Mouse (Mus musculus) monocyte, adult 5-6 weeks (primary cell): ENCODE measurements around the gene Lyz1. TPM values are rescaled to one million over a fixed set of nuclear protein-coding genes. Genes with fewer than 3 reads are reported as not detected.
"Not testable (repeated sequence)": the region's sequence is repeated elsewhere in the genome, so short reads cannot be mapped to it uniquely, and the experiment has no call there.

Experiments
- ATAC-seq: fragments of 153-309, 156-312 bp; replicated peaks from 2 replicates; pipeline ENCODE4 v1.8.0; 2017; ENCODE audit warnings: mild to moderate bottlenecking; ENCODE audit not compliant: low TSS enrichment, insufficient number of reproducible peaks, severe bottlenecking, poor library complexity, low FRiP score
- total RNA-seq: library from RNA; stranded (forward); fragments of 200-1000, 200-491, 200-594 nt; gene quantifications from 3 replicates; pipeline ENCODE4 v1.2.3, GENCODE M21; 2017

The Lyz1 gene
- total RNA-seq, result 19.1 to 44.2 TPM (median 37.4 TPM) in 3 replicates

GRCm38 (mm10) chr10:117292671-117293070 lies at the start of gene Lyz1:
Lyz1 (minus strand) TSS chr10:117292868.
- 0 out of 2 replicates have a peak, but pooled peaks have one; percentile 54 for ATAC-seq

DNA sequence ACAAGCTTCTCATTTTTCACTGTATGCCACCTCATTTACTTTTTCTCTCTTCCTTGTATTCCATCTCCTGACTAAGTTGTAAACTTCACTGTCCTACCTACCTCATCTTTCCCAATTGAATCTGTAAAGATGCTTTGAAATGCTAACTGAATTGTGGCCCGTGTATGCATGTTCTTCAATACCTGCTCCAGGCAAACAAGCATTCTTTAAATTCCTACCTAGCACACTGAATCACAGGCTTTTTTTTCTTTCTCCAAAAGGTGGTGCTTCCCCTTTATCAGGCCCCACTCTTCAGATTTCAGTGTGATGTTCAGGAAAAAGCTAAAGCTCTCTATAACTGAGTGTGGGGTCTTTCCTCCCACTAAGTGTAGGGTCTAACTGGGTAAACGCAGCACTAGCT lies 49.7 kb upstream of the Lyz1 start:
- ATAC-seq, result no peak

GRCm38 (mm10) chr10:117341029-117341428 lies 48.4 kb upstream of the Lyz1 start:
- no peak for ATAC-seq

GRCm38 (mm10) chr10:117339241-117339640 lies 46.6 kb upstream of the Lyz1 start:
- ATAC-seq, result no peak

DNA sequence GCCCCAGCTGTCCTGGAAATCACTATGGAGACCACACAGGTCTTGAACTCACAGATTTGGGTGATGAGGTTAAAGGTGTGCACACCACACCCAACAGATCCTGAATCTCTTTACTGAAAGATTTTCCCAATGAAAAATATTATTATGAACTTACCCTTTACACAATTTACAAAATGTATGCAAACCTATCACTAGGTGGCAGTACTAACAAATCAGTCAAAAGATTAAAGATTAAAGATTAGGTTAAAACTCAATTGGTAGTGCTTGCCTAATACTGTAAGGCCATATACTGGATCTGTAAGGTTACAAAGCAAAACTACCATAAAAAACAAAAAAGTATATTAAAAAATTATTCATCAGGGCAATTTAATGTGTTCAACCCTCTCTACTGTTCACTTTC lies 45.3 kb upstream of the Lyz1 start:
- no peak for ATAC-seq

- ATAC-seq, result no peak
Measured at GRCm38 (mm10) chr10:117335649-117336048, 43.0 kb upstream of the Lyz1 start.

GRCm38 (mm10) chr10:117330521-117330920 lies 37.9 kb upstream of the Lyz1 start:
- ATAC-seq, result peak; percentile 87

DNA sequence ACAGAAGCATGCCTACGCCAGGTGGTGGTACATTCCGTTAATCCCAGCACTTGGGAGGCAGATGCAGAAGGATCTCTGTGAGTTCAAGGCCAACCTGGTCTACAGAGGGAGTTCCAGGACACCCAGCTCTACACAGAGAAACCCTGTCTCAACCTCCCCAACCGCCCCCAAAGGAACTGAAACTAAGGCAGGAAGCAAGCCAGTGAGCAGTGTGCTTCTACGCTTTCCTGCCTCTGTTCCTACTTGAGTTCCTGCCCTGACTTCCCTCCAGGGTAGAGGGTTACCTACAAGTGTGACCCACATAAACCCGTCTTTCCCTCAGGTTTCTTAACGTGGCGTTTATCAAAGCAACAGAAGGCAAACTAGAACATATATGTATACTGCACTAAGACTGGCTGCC lies 31.1 kb upstream of the Lyz1 start:
- ATAC-seq, result peak; percentile 80

DNA sequence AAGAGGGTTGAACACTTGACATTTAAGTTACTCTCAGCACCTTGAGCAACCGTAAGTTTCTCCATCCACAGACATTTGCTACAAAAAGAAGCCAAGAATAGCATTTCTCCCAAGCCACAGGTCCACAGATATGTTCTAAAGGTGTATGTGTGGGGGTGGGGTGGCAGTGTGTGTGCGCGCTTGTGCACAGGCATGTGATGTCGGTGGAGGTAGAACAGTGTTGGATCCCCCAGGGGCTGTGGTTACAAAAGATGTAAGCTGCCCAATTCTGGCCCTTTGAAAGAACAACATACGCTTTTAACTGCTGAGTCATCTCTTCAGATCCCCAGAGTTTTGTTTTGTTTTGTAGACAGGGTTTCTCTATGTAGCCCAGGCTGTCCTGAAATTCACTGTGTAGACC lies 30.0 kb upstream of the Lyz1 start:
- no peak for ATAC-seq

- ATAC-seq, result no peak
Measured at GRCm38 (mm10) chr10:117320571-117320981, 27.9 kb upstream of the Lyz1 start.

DNA sequence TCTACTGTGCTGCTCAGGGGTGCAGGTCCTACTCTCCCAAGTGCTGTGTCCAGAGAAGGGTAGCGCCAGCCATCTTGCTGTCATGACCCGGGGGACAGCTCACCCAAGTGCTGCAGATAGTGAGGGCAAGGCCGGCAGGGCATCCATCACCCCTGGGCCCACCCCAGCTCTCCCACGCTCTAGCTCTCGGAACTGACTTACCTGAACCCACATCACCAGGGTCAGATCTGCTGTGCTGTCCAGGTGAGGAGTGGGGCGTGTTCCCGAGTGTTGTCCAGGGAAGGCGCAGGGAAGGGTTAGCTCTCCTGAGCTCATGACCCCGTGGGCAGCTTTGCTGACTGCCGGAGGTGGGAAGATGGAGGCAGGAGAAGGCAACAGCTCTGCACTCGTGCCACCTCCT lies 23.7 kb upstream of the Lyz1 start:
- ATAC-seq, result no peak

GRCm38 (mm10) chr10:117313133-117313532 lies 20.5 kb upstream of the Lyz1 start:
- no peak for ATAC-seq

DNA sequence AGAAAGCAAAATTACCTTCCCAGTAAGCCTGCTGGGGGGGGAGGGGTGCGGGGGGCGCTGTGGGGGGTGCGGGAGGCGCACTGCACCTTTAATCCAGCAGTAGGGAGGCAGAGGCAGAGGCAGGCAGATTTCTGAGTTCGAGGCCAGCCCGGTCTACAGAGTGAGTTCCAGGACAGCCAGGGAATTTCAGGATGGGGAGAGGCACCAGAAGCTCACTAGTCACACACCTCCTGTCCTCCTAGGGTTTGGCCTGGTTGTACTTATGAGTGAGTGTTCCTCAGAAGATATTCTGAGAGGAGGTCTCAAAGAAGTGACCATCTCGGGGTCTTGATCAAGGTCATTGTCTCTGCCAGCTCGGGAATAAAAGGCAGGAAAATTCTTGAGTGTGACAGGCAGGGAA lies 19.5 kb upstream of the Lyz1 start:
- ATAC-seq, result no peak

DNA sequence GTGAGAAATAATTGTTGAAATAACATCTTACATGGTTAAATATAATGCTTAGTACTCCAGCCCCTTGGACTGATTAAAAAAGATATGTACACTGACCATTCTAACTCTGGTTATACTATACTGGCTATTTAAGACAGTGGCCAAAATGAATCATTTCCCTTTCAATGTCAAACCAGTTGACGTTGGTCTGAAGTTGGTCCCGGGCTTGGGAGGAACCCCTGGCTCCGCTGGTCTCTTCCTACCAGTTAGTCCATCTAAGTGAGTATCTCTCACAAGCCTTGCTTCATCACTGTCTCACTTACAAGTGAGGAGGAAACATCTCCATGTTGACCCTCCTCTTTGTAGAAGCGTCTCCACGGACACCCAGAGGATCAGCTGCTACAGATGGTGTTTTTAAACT lies 11.7 kb upstream of the Lyz1 start:
- peak; percentile 36; the same call in 1 of the 2 replicates for ATAC-seq

GRCm38 (mm10) chr10:117301688-117302087 lies 9.0 kb upstream of the Lyz1 start:
- peak; percentile 79 for ATAC-seq

GRCm38 (mm10) chr10:117299901-117300520 lies 7.3 kb upstream of the Lyz1 start:
- no peak for ATAC-seq

DNA sequence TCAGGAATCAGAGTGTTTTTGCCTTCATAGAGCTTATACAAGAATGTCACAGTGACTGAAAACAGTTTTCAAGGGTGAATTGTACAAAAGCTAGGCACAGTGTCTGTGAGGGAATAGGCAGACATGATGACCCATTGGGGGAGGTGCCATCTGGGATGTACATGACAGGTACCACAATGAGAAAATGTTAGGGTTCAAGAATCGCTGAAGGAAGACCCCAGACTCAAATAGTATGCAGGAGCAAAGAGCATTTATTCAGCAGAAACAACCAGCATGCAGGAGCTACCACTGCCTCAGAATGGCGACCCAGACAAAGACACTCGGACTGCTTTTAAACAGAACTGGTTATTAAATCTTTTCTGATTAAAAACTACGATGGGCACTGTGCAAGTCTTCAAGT lies 6.4 kb upstream of the Lyz1 start:
- ATAC-seq, result no peak

DNA sequence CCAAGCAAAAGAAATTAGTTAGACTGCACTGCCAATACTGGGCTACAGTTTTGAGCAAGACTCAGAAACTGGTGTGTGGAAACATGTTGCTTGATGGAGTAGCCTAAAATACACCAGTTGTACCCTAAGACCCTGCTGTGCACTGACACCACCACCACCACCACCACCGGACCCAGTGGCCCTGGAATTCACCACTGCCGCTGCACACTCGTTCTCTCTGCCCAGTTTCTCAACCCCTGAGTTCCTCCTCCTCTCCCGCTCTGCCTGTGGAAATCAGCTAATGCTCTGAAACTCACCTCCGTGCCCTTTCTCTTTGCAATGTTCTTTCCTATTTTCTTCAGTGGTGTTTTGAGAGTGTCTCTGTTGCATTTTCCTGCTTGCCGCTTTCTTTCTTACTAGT lies 5.7 kb upstream of the Lyz1 start:
- 0 out of 2 replicates have a peak, but pooled peaks have one; percentile 24 for ATAC-seq

DNA sequence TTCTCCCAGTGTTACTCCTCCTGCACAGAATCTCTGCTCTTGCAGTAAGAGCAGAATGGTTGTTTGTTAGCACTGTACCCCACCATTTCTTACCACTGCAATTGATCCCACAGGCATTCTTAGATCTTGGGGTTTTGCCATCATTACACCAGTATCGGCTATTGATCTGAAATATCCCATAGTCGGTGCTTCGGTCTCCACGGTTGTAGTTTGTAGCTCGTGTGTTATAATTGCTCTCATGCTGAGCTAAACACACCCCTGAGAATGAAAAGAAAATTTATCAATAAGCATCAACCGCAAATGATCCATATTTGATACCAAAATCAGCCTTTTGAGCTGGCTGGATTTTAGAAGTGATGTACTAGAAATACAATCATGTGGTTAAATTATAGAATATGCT lies 1.7 kb downstream of the Lyz1 start:
- not testable (repeated sequence) for ATAC-seq

GRCm38 (mm10) chr10:117290046-117290870 lies 2.4 kb downstream of the Lyz1 start:
- no peak for ATAC-seq
